9 mouse cellular contexts compared by ENCODE assay signal in the genomic region with DNA sequence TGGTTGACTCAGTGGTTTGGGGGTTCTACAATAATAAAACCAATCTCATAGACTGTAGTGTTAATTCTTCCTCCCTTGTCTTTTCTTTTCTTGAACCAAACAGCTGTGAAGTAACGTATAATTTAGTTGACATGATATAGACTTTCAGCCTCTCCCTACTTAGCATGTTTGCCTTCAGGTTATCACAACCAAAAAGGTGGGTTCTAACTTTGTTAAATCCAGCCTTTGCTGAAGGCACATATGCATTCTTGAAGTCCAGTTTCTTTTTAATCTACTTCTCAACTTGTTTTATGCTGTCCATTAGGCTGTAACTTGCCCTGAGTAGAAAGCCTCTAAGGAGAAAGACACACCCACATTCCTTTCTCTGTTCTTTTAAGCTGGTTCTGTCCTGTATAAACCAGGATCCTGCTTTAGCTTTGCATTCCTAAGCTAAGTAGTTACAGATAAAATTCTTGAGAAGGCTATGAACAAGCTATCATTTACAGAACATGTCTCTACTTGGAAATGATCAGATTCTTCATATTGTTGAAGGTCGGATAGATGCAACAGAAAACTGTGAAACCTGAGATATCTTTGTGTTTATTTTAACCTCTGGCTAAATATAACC. TPM values are rescaled to one million over a fixed set of nuclear protein-coding genes. Genes with fewer than 3 reads are reported as not detected.
DNase-seq lines count a peak whose midpoint lies in the region; ATAC-seq and TF ChIP-seq lines count a peak whose summit lies in the region.
"Had no signal": no experiment of that assay in that cellular context is flagged by ENCODE, and none has a peak within 500 bp of the region (broad histone marks: within the 10 kb centered on the region; RNA-seq: fewer than 3 reads in every experiment).

No protein-coding gene starts in this region.

- H3K4me2 ChIP-seq in heart, embryonic 16.5 days (ENCODE audit: low read depth, low read length): peak overlapping the region; percentile 40; the same call in 1 of the 2 replicates
- no peak overlapping the region for H3K4me2 ChIP-seq in limb, embryonic 14.5 days (replicated peaks; ENCODE audit: low read depth, low read length, severe bottlenecking)

- peaks cover 6% of the 10 kb centered on the region for H3K4me1 ChIP-seq in heart, embryonic 16.5 days (ENCODE audit: control insufficient read depth, insufficient read depth, low read length)
- 0 out of 2 replicates have a peak, but pooled peaks cover 2% of the 10 kb centered on the region for H3K4me1 ChIP-seq in limb, embryonic 14.5 days (ENCODE audit: control insufficient read depth, insufficient read depth, low read length)

- peak; percentile 85 for ATAC-seq in heart, embryonic 16.5 days (replicated peaks; ENCODE audit: extremely low read depth, insufficient read depth, low FRiP score)
- ATAC-seq in limb, embryonic 14.5 days (ENCODE audit: low FRiP score, low read depth): peak; percentile 68
- ATAC-seq in megakaryocyte-erythroid progenitor cell, adult 5-6 weeks (replicated peaks; ENCODE audit: low FRiP score, low TSS enrichment, poor library complexity, severe bottlenecking): no peak

- H3K27me3 ChIP-seq in heart, embryonic 16.5 days (ENCODE audit: control insufficient read depth, insufficient read depth, low read length): no peaks in the 10 kb centered on the region
- no peaks in the 10 kb centered on the region for H3K27me3 ChIP-seq in limb, embryonic 14.5 days (ENCODE audit: control insufficient read depth, insufficient read depth, low read length)
- H3K27me3 ChIP-seq: CH12.LX had no signal

- H3K9ac ChIP-seq in heart, embryonic 16.5 days (ENCODE audit: low read length): no peak overlapping the region
- no peak overlapping the region for H3K9ac ChIP-seq in limb, embryonic 14.5 days (ENCODE audit: low read depth, low read length, severe bottlenecking)

- DNase-seq in heart, postnatal 14 days: no peak
- peak; percentile 85 for DNase-seq in ES-CJ7 (ENCODE audit: low read depth, low spot score)
- DNase-seq in embryo, embryonic 9.5 days (ENCODE audit: extremely low spot score): peak; percentile 20
- DNase-seq in limb, embryonic 14.5 days (ENCODE audit: low spot score): peak; percentile 54
- no peak for DNase-seq in testis, postnatal 10 days (ENCODE audit: low spot score)
- no peak for DNase-seq in liver

- no peaks in the 10 kb centered on the region for H3K36me3 ChIP-seq in heart, embryonic 16.5 days (ENCODE audit: control insufficient read depth, insufficient read depth)
- H3K36me3 ChIP-seq in limb, embryonic 14.5 days (ENCODE audit: control insufficient read depth, insufficient read depth, low read length): no peaks in the 10 kb centered on the region

- H3K27ac ChIP-seq in heart, embryonic 16.5 days (ENCODE audit: low read length): peak overlapping the region; percentile 84
- H3K27ac ChIP-seq in limb, embryonic 14.5 days (replicated peaks; ENCODE audit: low read depth, low read length): no peak overlapping the region

- H3K9me3 ChIP-seq in heart, embryonic 16.5 days (replicated peaks; ENCODE audit: control insufficient read depth, low read length): no peaks in the 10 kb centered on the region
- H3K9me3 ChIP-seq in limb, embryonic 14.5 days (ENCODE audit: control insufficient read depth, low read length): no peaks in the 10 kb centered on the region

- intact Hi-C loops in heart, postnatal 14 days (cut with DNase I): no loop called here

- no peak overlapping the region for H3K4me3 ChIP-seq in heart, embryonic 16.5 days (ENCODE audit: low read length)
- no peak overlapping the region for H3K4me3 ChIP-seq in limb, embryonic 14.5 days (replicated peaks; ENCODE audit: low read length)

- TF ChIP-seq POLR2A in limb, embryonic 14.5 days (IDR thresholded peaks at IDR 0.05; ENCODE audit: borderline replicate concordance, extremely low read depth, insufficient read depth, insufficient read length): no peak

- WGBS in heart, embryonic 16.5 days: 31% methylated on average over 2 of the region's 2 CpGs
- 45% methylated on average over 2 of the region's 2 CpGs for WGBS in limb, embryonic 14.5 days

RNA-seq across cellular contexts. Expression of a gene that starts 8.0 kb away (rescaled TPM):
- 128 and 131 TPM in 2 replicates for polyA plus RNA-seq in heart, embryonic 16.5 days (2015; fragmentation: Nextera tagmentation; extraction: Ambion mirVana)
- 10 to 100 TPM; 54.6 to 55.9 TPM for total RNA-seq in heart, postnatal 14 days (2021)
- polyA plus RNA-seq in limb, embryonic 14.5 days (2012; rRNA removed): 105 and 112 TPM in 2 replicates
- 185 and 205 TPM in 2 replicates for polyA plus RNA-seq in limb, embryonic 14.5 days (2014; fragmentation: Nextera tagmentation; extraction: Ambion mirVana)
- 6.1 and 14.0 TPM in 2 replicates for total RNA-seq in megakaryocyte-erythroid progenitor cell, adult 5-6 weeks (2014; fragmentation: Nextera tagmentation)
- total RNA-seq in megakaryocyte-erythroid progenitor cell, adult 5-6 weeks (2017): 6.9 and 9.5 TPM in 2 replicates
- total RNA-seq: CH12.LX had no signal

Comparison
In these comparisons a context has a peak if more than half of its experiments do, and no peak if none do; other contexts are left out.
1. DNase-seq: peak in ES-CJ7 (single experiment), embryo, embryonic 9.5 days (single experiment) and limb, embryonic 14.5 days (single experiment); none in heart, postnatal 14 days (0 of 2), testis, postnatal 10 days (single experiment) and liver (single experiment).